Mouse (Mus musculus): Measurements from ENCODE around the gene Itga6. TPM values are rescaled to one million over a fixed set of nuclear protein-coding genes. Genes with fewer than 3 reads are reported as not detected.
"Not testable (repeated sequence)": the region's sequence is repeated elsewhere in the genome, so short reads cannot be mapped to it uniquely, and the experiment has no call there.

The Itga6 gene
- polyA plus RNA-seq, 1 experiment from 2014 or later, result 46.2 TPM

DNA sequence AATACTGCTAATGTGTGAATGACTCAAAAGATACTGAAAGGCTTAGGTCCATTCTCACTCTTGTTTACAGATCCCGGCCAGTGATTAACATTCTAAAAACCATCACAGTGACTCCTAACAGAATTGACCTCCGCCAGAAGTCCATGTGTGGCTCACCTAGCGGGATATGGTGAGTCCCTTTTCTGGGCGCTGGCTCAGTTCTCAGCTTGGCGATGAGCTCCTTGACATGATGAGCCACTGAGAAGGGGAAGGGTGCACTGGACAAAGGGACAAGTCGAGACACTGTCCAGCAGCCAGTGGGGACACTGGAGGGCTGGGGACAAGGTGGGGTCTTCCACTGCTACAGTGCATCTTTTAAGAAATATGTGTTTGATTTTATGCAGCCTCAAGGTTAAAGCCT is 88.2 kb downstream of the Itga6 start:
- ATAC-seq (replicated peaks; ENCODE audit: extremely low read depth, insufficient read depth, low FRiP score), result no peak
- Histone ChIP-seq H3K9me3 (replicated peaks; ENCODE audit: control insufficient read depth, low read length) (no peaks in the 10 kb centered on the region), H3K4me2 (ENCODE audit: low read depth, low read length) (no peak overlapping the region), H3K9ac (ENCODE audit: low read length) (no peak overlapping the region), H3K27me3 (ENCODE audit: control insufficient read depth, insufficient read depth, low read length) (no peaks in the 10 kb centered on the region), H3K4me1 (ENCODE audit: control insufficient read depth, insufficient read depth, low read length) (peaks cover 8% of the 10 kb centered on the region), H3K4me3 (ENCODE audit: low read length) (no peak overlapping the region), H3K27ac (ENCODE audit: low read length) (no peak overlapping the region), H3K36me3 (ENCODE audit: control insufficient read depth, insufficient read depth) (peaks cover 2% of the 10 kb centered on the region; the same call in 1 of the 2 replicates)
- WGBS, result 77% methylated on average over 6 of the region's 6 CpGs

DNA sequence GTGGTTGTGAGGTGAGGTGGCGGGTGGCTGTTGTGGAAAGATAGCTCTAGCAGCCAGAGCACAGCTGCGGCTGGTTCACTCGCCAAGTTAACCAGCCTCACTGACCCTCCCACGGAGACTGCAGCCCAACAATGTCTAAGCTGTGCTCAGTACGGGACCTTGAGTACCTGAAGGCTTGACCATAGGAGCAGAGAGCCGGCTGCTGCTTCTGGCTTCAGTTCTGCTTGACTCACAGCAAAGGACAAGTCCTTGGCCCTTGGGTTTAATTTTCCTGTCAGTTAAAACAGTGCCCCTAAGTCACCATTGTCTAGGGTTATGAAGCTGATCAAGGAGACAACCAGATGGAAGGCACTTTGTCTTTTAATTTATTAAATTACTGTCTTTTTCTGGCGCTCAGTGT is 89.0 kb downstream of the Itga6 start:
- Histone ChIP-seq H3K4me3 (ENCODE audit: low read length) (no peak overlapping the region), H3K4me1 (ENCODE audit: control insufficient read depth, insufficient read depth, low read length) (peaks cover 8% of the 10 kb centered on the region), H3K4me2 (ENCODE audit: low read depth, low read length) (no peak overlapping the region), H3K36me3 (ENCODE audit: control insufficient read depth, insufficient read depth) (peaks cover 2% of the 10 kb centered on the region; the same call in 1 of the 2 replicates), H3K9ac (ENCODE audit: low read length) (no peak overlapping the region), H3K27ac (ENCODE audit: low read length) (no peak overlapping the region), H3K9me3 (replicated peaks; ENCODE audit: control insufficient read depth, low read length) (no peaks in the 10 kb centered on the region), H3K27me3 (ENCODE audit: control insufficient read depth, insufficient read depth, low read length) (no peaks in the 10 kb centered on the region)
- WGBS, result 72% methylated on average over 7 of the region's 7 CpGs
- ATAC-seq (replicated peaks; ENCODE audit: extremely low read depth, insufficient read depth, low FRiP score), result no peak

- Histone ChIP-seq H3K4me2 (ENCODE audit: low read depth, low read length) (no peak overlapping the region), H3K4me3 (ENCODE audit: low read length) (no peak overlapping the region), H3K9me3 (replicated peaks; ENCODE audit: control insufficient read depth, low read length) (no peaks in the 10 kb centered on the region), H3K27ac (ENCODE audit: low read length) (no peak overlapping the region), H3K27me3 (ENCODE audit: control insufficient read depth, insufficient read depth, low read length) (no peaks in the 10 kb centered on the region), H3K4me1 (ENCODE audit: control insufficient read depth, insufficient read depth, low read length) (peaks cover 8% of the 10 kb centered on the region), H3K9ac (ENCODE audit: low read length) (no peak overlapping the region), H3K36me3 (ENCODE audit: control insufficient read depth, insufficient read depth) (peaks cover 2% of the 10 kb centered on the region; the same call in 1 of the 2 replicates)
- WGBS, result 87% methylated on average over 8 of the region's 8 CpGs
- no peak for ATAC-seq (replicated peaks; ENCODE audit: extremely low read depth, insufficient read depth, low FRiP score)
These were observed 90.1 kb downstream of the Itga6 start for GRCm38 (mm10) chr2:71835556-71835955.

DNA sequence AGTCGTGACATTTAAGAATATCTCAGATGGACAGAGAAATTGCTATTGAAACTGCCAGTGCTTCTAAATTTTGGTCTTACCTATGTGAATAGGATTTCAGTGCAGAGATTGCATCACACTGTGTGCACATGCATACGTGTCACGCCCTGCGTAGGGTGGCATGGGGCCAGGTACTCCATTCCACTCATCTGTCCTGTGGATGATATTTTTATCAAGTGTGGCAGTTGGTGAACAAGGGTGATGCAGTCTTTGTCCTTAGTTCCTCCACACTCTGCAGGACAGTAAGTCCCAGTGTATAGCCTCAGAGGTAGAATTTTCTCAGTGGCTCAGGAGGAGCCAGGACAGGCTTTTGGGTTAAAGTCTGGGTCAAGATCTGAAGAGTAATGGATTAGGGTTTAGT is 90.8 kb downstream of the Itga6 start:
- H3K4me2 ChIP-seq (ENCODE audit: low read depth, low read length), result no peak overlapping the region
- no peak overlapping the region for H3K4me3 ChIP-seq (ENCODE audit: low read length)
- no peak overlapping the region for H3K9ac ChIP-seq (ENCODE audit: low read length)
- WGBS, result 59% methylated on average over 4 of the region's 4 CpGs
- peaks cover 5% of the 10 kb centered on the region; the same call in 1 of the 2 replicates for H3K36me3 ChIP-seq (ENCODE audit: control insufficient read depth, insufficient read depth)
- no peaks in the 10 kb centered on the region for H3K27me3 ChIP-seq (ENCODE audit: control insufficient read depth, insufficient read depth, low read length)
- no peaks in the 10 kb centered on the region for H3K9me3 ChIP-seq (replicated peaks; ENCODE audit: control insufficient read depth, low read length)
- H3K4me1 ChIP-seq (ENCODE audit: control insufficient read depth, insufficient read depth, low read length), result peaks cover 8% of the 10 kb centered on the region
- no peak overlapping the region for H3K27ac ChIP-seq (ENCODE audit: low read length)
- peak; percentile 28; the same call in 1 of the 2 replicates for ATAC-seq (replicated peaks; ENCODE audit: extremely low read depth, insufficient read depth, low FRiP score)

- Histone ChIP-seq H3K27me3 (ENCODE audit: control insufficient read depth, insufficient read depth, low read length) (no peaks in the 10 kb centered on the region), H3K27ac (ENCODE audit: low read length) (no peak overlapping the region), H3K4me1 (ENCODE audit: control insufficient read depth, insufficient read depth, low read length) (peaks cover 5% of the 10 kb centered on the region), H3K36me3 (ENCODE audit: control insufficient read depth, insufficient read depth) (peaks cover 7% of the 10 kb centered on the region; the same call in 1 of the 2 replicates), H3K4me2 (ENCODE audit: low read depth, low read length) (no peak overlapping the region), H3K9ac (ENCODE audit: low read length) (no peak overlapping the region), H3K4me3 (ENCODE audit: low read length) (no peak overlapping the region), H3K9me3 (replicated peaks; ENCODE audit: control insufficient read depth, low read length) (no peaks in the 10 kb centered on the region)
- 55% methylated on average over 4 of the region's 4 CpGs for WGBS
- ATAC-seq (replicated peaks; ENCODE audit: extremely low read depth, insufficient read depth, low FRiP score), result no peak
These were observed 91.8 kb downstream of the Itga6 start for GRCm38 (mm10) chr2:71837261-71837660.

GRCm38 (mm10) chr2:71837791-71838190 is 92.4 kb downstream of the Itga6 start:
- Histone ChIP-seq H3K4me2 (ENCODE audit: low read depth, low read length) (no peak overlapping the region), H3K36me3 (ENCODE audit: control insufficient read depth, insufficient read depth) (peaks cover 7% of the 10 kb centered on the region; the same call in 1 of the 2 replicates), H3K9me3 (replicated peaks; ENCODE audit: control insufficient read depth, low read length) (no peaks in the 10 kb centered on the region), H3K4me1 (ENCODE audit: control insufficient read depth, insufficient read depth, low read length) (peaks cover 5% of the 10 kb centered on the region), H3K27me3 (ENCODE audit: control insufficient read depth, insufficient read depth, low read length) (no peaks in the 10 kb centered on the region), H3K4me3 (ENCODE audit: low read length) (no peak overlapping the region), H3K27ac (ENCODE audit: low read length) (no peak overlapping the region), H3K9ac (ENCODE audit: low read length) (no peak overlapping the region)
- WGBS, result 24% methylated on average over 6 of the region's 6 CpGs
- 0 out of 2 replicates have a peak, but pooled peaks have one; percentile 32 for ATAC-seq (replicated peaks; ENCODE audit: extremely low read depth, insufficient read depth, low FRiP score)

DNA sequence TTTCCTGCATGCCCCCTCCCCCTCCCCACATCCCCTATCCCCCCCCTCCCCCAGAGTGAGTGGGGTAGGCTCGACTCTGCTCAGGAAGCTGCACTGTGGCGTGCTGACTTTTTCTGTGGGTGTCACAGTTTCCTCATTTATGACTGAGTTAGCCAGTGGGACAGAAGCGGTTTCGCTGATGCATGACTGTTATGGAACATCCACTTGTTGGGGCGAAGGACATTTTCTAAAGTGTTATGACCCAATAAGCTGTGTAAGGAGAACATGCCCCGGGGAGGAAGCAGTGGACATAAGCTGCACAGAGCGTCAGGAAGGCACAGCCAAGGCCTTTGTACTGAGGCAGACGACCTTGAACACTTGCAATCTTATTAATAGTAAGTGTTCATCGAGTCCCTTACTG is 97.9 kb downstream of the Itga6 start:
- Histone ChIP-seq H3K27me3 (ENCODE audit: control insufficient read depth, insufficient read depth, low read length) (no peaks in the 10 kb centered on the region), H3K9me3 (replicated peaks; ENCODE audit: control insufficient read depth, low read length) (no peaks in the 10 kb centered on the region), H3K4me3 (ENCODE audit: low read length) (no peak overlapping the region), H3K27ac (ENCODE audit: low read length) (0 out of 2 replicates have a peak overlapping the region, but pooled peaks have one; percentile 4), H3K4me1 (ENCODE audit: control insufficient read depth, insufficient read depth, low read length) (peaks cover 4% of the 10 kb centered on the region), H3K9ac (ENCODE audit: low read length) (no peak overlapping the region), H3K36me3 (ENCODE audit: control insufficient read depth, insufficient read depth) (peaks cover 16% of the 10 kb centered on the region; the same call in 1 of the 2 replicates), H3K4me2 (ENCODE audit: low read depth, low read length) (no peak overlapping the region)
- peak; percentile 49; the same call in 1 of the 2 replicates for ATAC-seq (replicated peaks; ENCODE audit: extremely low read depth, insufficient read depth, low FRiP score)
- 57% methylated on average over 9 of the region's 9 CpGs for WGBS

- ATAC-seq (replicated peaks; ENCODE audit: extremely low read depth, insufficient read depth, low FRiP score), result no peak
- Histone ChIP-seq H3K36me3 (ENCODE audit: control insufficient read depth, insufficient read depth) (peaks cover 22% of the 10 kb centered on the region), H3K4me1 (ENCODE audit: control insufficient read depth, insufficient read depth, low read length) (peaks cover 4% of the 10 kb centered on the region), H3K27me3 (ENCODE audit: control insufficient read depth, insufficient read depth, low read length) (no peaks in the 10 kb centered on the region), H3K4me2 (ENCODE audit: low read depth, low read length) (no peak overlapping the region), H3K27ac (ENCODE audit: low read length) (no peak overlapping the region), H3K4me3 (ENCODE audit: low read length) (no peak overlapping the region), H3K9ac (ENCODE audit: low read length) (no peak overlapping the region), H3K9me3 (replicated peaks; ENCODE audit: control insufficient read depth, low read length) (no peaks in the 10 kb centered on the region)
- WGBS, result 71% methylated on average over 6 of the region's 6 CpGs
These were observed 99.5 kb downstream of the Itga6 start for GRCm38 (mm10) chr2:71844906-71845305.

GRCm38 (mm10) chr2:71852161-71852560 is 106.7 kb downstream of the Itga6 start:
- WGBS, result 9% methylated on average over 6 of the region's 8 CpGs
- not testable (repeated sequence) for H3K4me3 ChIP-seq (ENCODE audit: low read length); H3K9me3 ChIP-seq (replicated peaks; ENCODE audit: control insufficient read depth, low read length); H3K9ac ChIP-seq (ENCODE audit: low read length); H3K27me3 ChIP-seq (ENCODE audit: control insufficient read depth, insufficient read depth, low read length); H3K27ac ChIP-seq (ENCODE audit: low read length); H3K4me2 ChIP-seq (ENCODE audit: low read depth, low read length); H3K4me1 ChIP-seq (ENCODE audit: control insufficient read depth, insufficient read depth, low read length)
- peaks cover 12% of the 10 kb centered on the region for H3K36me3 ChIP-seq (ENCODE audit: control insufficient read depth, insufficient read depth)
- peak; percentile 63; the same call in 1 of the 2 replicates for ATAC-seq (replicated peaks; ENCODE audit: extremely low read depth, insufficient read depth, low FRiP score)
